Mouse (Mus musculus): ENCODE data around the gene Adamtsl2. TPM values are rescaled to one million over a fixed set of nuclear protein-coding genes. Genes with fewer than 3 reads are reported as not detected.

Adamtsl2 gene
- total RNA-seq, 2 experiments from 2014 or later, result 23.8 to 25.1 TPM

Other genes with a start within 250 kb of the Adamtsl2 start
- gene Abo, start 214.4 kb upstream of the Adamtsl2 start, total RNA-seq (2021), result not detected
- gene Surf6, start 176.5 kb upstream of the Adamtsl2 start, total RNA-seq (2021), result 10 to 100 TPM; 32.3 to 33.8 TPM
- gene Med22, start 168.7 kb upstream of the Adamtsl2 start, total RNA-seq (2021), result 10 to 100 TPM; 52.3 to 56.2 TPM
- 100 to 1,000 TPM; 422 to 425 TPM for gene Rpl7a, start 168.6 kb upstream of the Adamtsl2 start, total RNA-seq (2021)
- gene Surf2, start 163.0 kb upstream of the Adamtsl2 start, total RNA-seq (2021), result 10 to 100 TPM; 34.8 to 35.1 TPM
- 10 to 100 TPM; 69.5 to 72.4 TPM for gene Surf1, start 162.8 kb upstream of the Adamtsl2 start, total RNA-seq (2021)
- gene Surf4, start 145.5 kb upstream of the Adamtsl2 start, total RNA-seq (2021), result 10 to 100 TPM; 61.0 to 67.1 TPM
- under 1 TPM in 1 of 2 experiments, not detected in 1; 0.18 TPM for gene Stkld1, start 145.3 kb upstream of the Adamtsl2 start, total RNA-seq (2021)
- gene Rexo4, start 115.0 kb upstream of the Adamtsl2 start, total RNA-seq (2021), result 10 to 100 TPM; 50.9 to 61.6 TPM
- not detected for gene Adamts13, start 106.0 kb upstream of the Adamtsl2 start, total RNA-seq (2021)
- gene Cacfd1, start 69.5 kb upstream of the Adamtsl2 start, total RNA-seq (2021), result 10 to 100 TPM; 73.1 to 80.5 TPM
- gene Slc2a6, start 51.4 kb upstream of the Adamtsl2 start, total RNA-seq (2021), result 10 to 100 TPM; 23.3 to 27.5 TPM
- gene Mymk, start 7.2 kb upstream of the Adamtsl2 start, total RNA-seq (2021), result under 1 TPM in 1 of 2 experiments, not detected in 1; 0.42 TPM
- 10 to 100 TPM; 55.8 to 61.9 TPM for gene Fam163b, start 63.1 kb downstream of the Adamtsl2 start, total RNA-seq (2021)
- gene Dbh, start 85.9 kb downstream of the Adamtsl2 start, total RNA-seq (2021), result under 1 TPM; 0.30 to 0.58 TPM
- 1 to 10 TPM; 5.2 to 7.3 TPM for gene Sardh, start 169.0 kb downstream of the Adamtsl2 start, total RNA-seq (2021)

Measured in left cerebral cortex, postnatal 4 days (tissue).